Mouse (Mus musculus): Measurements from ENCODE around the gene Zfp560. TPM values are rescaled to one million over a fixed set of nuclear protein-coding genes. Genes with fewer than 3 reads are reported as not detected.

The Zfp560 gene
- polyA plus RNA-seq (2015; fragmentation: Nextera tagmentation; extraction: Ambion mirVana) = 30.2 and 31.3 TPM in 2 replicates

DNA sequence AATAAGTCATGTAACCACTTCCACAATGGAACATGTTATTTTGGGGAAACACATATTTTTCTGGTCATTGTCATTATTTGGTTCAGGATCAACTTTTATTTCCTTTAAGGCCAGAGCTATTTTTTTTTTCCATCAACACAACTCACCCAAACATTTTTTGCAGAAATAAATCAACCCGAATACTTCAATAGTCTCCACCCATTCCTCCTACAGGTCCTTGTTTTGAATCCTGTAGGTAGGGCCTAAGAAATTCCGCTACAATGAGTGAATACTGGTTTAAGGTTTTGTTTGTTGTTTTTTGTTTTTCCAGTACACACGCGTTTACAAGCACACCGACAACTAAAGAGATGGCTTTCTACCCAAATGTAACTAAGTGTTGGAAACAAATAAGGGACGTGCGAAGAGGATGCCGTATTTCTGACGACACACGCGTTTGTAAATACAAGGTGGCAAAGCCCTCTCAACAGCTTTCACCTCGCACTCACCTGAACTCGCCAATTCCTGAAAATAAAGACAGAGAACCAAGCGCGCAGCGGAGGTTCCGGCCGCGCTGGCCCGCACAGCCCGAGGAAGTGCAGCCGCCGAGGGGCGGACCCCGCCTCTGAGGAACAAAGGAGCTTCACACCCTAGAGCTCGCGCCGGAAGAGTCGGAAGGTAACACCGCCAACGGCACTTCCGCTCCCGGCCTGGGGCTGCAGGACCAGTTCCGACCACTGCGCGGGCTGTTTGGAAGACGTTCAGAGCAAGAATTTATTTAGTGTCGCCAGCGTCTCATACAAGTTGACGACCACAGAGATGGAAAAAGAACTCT is at the start of gene Zfp560:
Gene Zfp560, minus strand, starts transcription at position 646 of the 811 bp plus-strand sequence.
- TF ChIP-seq CTCF (IDR thresholded peaks at IDR 0.05; ENCODE audit: low read depth) = peak; percentile 74

DNA sequence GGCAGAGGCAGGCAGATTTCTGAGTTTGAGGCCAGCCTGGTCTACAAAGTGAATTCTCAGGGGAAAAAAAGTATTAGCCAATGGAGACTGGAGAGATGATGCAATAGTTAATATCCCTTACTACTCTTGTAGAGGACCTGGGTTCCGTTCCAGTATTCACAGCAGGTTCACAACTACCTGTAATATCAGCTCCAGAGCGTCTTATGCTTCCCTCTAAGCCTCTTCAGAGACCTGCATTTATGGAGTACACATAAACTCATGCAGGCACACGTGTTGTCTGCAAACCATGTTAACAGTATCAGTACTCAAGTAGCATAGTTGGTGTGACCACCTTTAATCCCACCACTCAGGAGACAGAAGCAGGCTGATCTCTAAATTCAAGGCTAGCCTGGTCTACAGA is 45.0 kb upstream of the Zfp560 start:
- Histone ChIP-seq H3K4me3 (ENCODE audit: low read depth, low read length) (no peak overlapping the region), H3K9ac (ENCODE audit: low read depth, low read length) (no peak overlapping the region), H3K27me3 (replicated peaks; ENCODE audit: control insufficient read depth, insufficient read depth, low read length) (no peaks in the 10 kb centered on the region), H3K4me2 (replicated peaks; ENCODE audit: low read depth) (no peak overlapping the region), H3K4me1 (replicated peaks; ENCODE audit: control insufficient read depth, insufficient read depth, low read length) (no peaks in the 10 kb centered on the region), H3K27ac (ENCODE audit: low read depth, low read length) (no peak overlapping the region), H3K9me3 (ENCODE audit: control insufficient read depth) (no peaks in the 10 kb centered on the region), H3K36me3 (ENCODE audit: control insufficient read depth, insufficient read depth) (no peaks in the 10 kb centered on the region)
- WGBS = 84% methylated on average over 3 of the region's 3 CpGs
- TF ChIP-seq CTCF (IDR thresholded peaks at IDR 0.05; ENCODE audit: low read depth) = no peak
- no peak for ATAC-seq

More for the DNA sequence above, at the start of gene Zfp560:
- H3K27me3 ChIP-seq (replicated peaks; ENCODE audit: control insufficient read depth, insufficient read depth, low read length) = no peaks in the 10 kb centered on the region
- H3K4me3 ChIP-seq (ENCODE audit: low read depth, low read length) = peak within 1 kb of the TSS; percentile 75
- no peaks in the 10 kb centered on the region for H3K36me3 ChIP-seq (ENCODE audit: control insufficient read depth, insufficient read depth)
- peak within 1 kb of the TSS; percentile 57 for H3K27ac ChIP-seq (ENCODE audit: low read depth, low read length)
- ATAC-seq = peak; percentile 100
- H3K9me3 ChIP-seq (ENCODE audit: control insufficient read depth) = no peaks in the 10 kb centered on the region
- H3K4me1 ChIP-seq (replicated peaks; ENCODE audit: control insufficient read depth, insufficient read depth, low read length) = no peaks in the 10 kb centered on the region
- H3K4me2 ChIP-seq (replicated peaks; ENCODE audit: low read depth) = peak within 1 kb of the TSS; percentile 91
- H3K9ac ChIP-seq (ENCODE audit: low read depth, low read length) = peak within 1 kb of the TSS; percentile 72
- 2% methylated on average over 40 of the region's 40 CpGs for WGBS

DNA sequence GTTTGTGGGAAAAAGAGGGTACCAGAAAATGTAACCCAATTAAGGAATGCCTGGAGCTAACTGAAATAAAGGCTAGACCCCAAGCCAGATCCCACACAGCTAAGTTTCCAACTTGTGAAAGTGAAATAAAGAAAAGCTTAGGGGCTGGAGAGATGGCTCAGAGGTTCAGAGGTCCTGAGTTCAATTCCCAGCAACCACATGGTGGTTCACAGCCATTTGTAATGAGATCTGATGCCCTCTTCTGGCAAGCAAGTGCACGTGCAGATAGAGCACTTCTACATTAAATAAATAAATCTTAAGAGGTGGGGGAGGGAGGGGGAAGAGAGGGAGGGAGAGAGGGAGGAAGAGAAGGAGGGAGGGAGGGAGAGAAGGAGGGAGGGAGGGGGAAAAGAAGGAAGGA is 26.5 kb upstream of the Zfp560 start:
- Histone ChIP-seq H3K27ac (ENCODE audit: low read depth, low read length) (no peak overlapping the region), H3K9ac (ENCODE audit: low read depth, low read length) (no peak overlapping the region), H3K36me3 (ENCODE audit: control insufficient read depth, insufficient read depth) (no peaks in the 10 kb centered on the region), H3K4me1 (replicated peaks; ENCODE audit: control insufficient read depth, insufficient read depth, low read length) (no peaks in the 10 kb centered on the region), H3K9me3 (ENCODE audit: control insufficient read depth) (no peaks in the 10 kb centered on the region), H3K27me3 (replicated peaks; ENCODE audit: control insufficient read depth, insufficient read depth, low read length) (no peaks in the 10 kb centered on the region), H3K4me3 (ENCODE audit: low read depth, low read length) (no peak overlapping the region), H3K4me2 (replicated peaks; ENCODE audit: low read depth) (no peak overlapping the region)
- no peak for TF ChIP-seq CTCF (IDR thresholded peaks at IDR 0.05; ENCODE audit: low read depth)
- ATAC-seq = no peak
- WGBS = 35% methylated on average over 1 of the region's 1 CpGs

DNA sequence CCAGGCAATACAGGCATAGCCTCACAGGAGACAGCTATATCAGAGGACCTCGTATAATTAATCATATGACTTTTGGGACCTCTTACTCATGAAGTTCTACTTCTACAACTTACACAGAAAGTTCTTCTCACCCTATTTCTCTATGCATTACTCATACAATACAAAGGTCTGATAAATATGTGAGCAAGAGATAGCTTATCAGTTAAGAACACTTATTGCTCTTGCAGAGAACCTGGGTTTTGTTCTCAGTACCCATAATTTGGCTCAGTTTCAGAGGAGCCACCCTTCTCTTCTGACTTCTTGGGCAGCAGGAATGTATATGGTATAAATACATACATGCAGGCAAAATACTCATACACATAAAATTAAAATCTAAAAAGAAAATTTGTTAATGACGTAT is 24.3 kb upstream of the Zfp560 start:
- H3K9me3 ChIP-seq (ENCODE audit: control insufficient read depth) = no peaks in the 10 kb centered on the region
- H3K9ac ChIP-seq (ENCODE audit: low read depth, low read length) = no peak overlapping the region
- no peak overlapping the region for H3K4me2 ChIP-seq (replicated peaks; ENCODE audit: low read depth)
- H3K36me3 ChIP-seq (ENCODE audit: control insufficient read depth, insufficient read depth) = no peaks in the 10 kb centered on the region
- no peak for TF ChIP-seq CTCF (IDR thresholded peaks at IDR 0.05; ENCODE audit: low read depth)
- no peaks in the 10 kb centered on the region for H3K27me3 ChIP-seq (replicated peaks; ENCODE audit: control insufficient read depth, insufficient read depth, low read length)
- WGBS = 73% methylated on average over 2 of the region's 2 CpGs
- no peak overlapping the region for H3K4me3 ChIP-seq (ENCODE audit: low read depth, low read length)
- no peak for ATAC-seq
- H3K27ac ChIP-seq (ENCODE audit: low read depth, low read length) = no peak overlapping the region
- H3K4me1 ChIP-seq (replicated peaks; ENCODE audit: control insufficient read depth, insufficient read depth, low read length) = no peaks in the 10 kb centered on the region

DNA sequence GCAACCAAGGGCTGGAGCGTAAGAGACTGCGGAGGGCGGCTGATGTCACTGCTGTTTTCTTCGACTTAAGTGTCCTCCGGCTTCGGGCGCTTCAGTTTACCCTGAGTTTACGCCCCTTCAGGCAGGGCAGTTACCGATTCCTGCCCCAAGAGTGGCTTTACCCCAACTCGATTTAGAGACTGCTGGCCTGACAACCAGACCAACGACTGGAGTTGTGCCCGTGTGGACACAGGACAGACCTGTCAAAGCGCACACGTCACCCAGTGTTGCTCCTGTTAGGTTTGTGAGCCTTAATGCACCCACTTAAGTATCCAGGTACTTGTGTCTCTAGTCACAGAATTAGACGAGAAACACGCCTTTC is 346 bp upstream of the Zfp560 start:
- Histone ChIP-seq H3K36me3 (ENCODE audit: control insufficient read depth, insufficient read depth) (no peaks in the 10 kb centered on the region), H3K4me1 (replicated peaks; ENCODE audit: control insufficient read depth, insufficient read depth, low read length) (no peaks in the 10 kb centered on the region), H3K4me2 (replicated peaks; ENCODE audit: low read depth) (peak overlapping the region; percentile 91), H3K9me3 (ENCODE audit: control insufficient read depth) (no peaks in the 10 kb centered on the region), H3K9ac (ENCODE audit: low read depth, low read length) (peak overlapping the region; percentile 72), H3K27me3 (replicated peaks; ENCODE audit: control insufficient read depth, insufficient read depth, low read length) (no peaks in the 10 kb centered on the region), H3K27ac (ENCODE audit: low read depth, low read length) (peak overlapping the region; percentile 50; the same call in 1 of the 2 replicates), H3K4me3 (ENCODE audit: low read depth, low read length) (peak overlapping the region; percentile 75)
- ATAC-seq = peak; percentile 61
- no peak; the same call in 1 of the 2 replicates for TF ChIP-seq CTCF (IDR thresholded peaks at IDR 0.05; ENCODE audit: low read depth)
- WGBS = 11% methylated on average over 16 of the region's 16 CpGs

DNA sequence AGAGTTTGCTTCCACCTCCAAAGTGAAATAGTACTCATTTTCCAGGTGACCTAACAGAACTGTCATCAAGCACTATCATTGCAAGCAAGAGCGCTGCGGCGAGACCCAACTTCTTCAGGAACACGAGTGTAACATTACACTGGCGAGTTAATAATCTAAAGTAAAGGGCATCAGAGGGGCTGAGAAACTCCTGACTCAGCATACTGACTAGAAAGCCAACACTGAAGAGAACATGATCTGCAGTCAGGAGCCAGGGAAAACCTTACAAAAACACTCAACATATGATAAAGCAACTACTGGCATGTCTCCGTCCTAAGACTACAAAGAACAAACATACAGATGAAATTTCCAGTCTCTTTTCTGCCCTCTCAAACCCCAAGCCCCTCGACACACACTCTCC is 1.3 kb downstream of the Zfp560 start:
- Histone ChIP-seq H3K4me1 (replicated peaks; ENCODE audit: control insufficient read depth, insufficient read depth, low read length) (no peaks in the 10 kb centered on the region), H3K9me3 (ENCODE audit: control insufficient read depth) (no peaks in the 10 kb centered on the region), H3K27ac (ENCODE audit: low read depth, low read length) (no peak overlapping the region), H3K4me2 (replicated peaks; ENCODE audit: low read depth) (0 out of 2 replicates have a peak overlapping the region, but pooled peaks have one; percentile 91), H3K27me3 (replicated peaks; ENCODE audit: control insufficient read depth, insufficient read depth, low read length) (no peaks in the 10 kb centered on the region), H3K9ac (ENCODE audit: low read depth, low read length) (no peak overlapping the region), H3K4me3 (ENCODE audit: low read depth, low read length) (no peak overlapping the region), H3K36me3 (ENCODE audit: control insufficient read depth, insufficient read depth) (no peaks in the 10 kb centered on the region)
- no peak for ATAC-seq
- no peak for TF ChIP-seq CTCF (IDR thresholded peaks at IDR 0.05; ENCODE audit: low read depth)
- WGBS = 84% methylated on average over 7 of the region's 7 CpGs
